Mouse (Mus musculus): Measurements from ENCODE around the gene Nanos2. TPM values are rescaled to one million over a fixed set of nuclear protein-coding genes. Genes with fewer than 3 reads are reported as not detected.

Nanos2 gene
- polyA plus RNA-seq, 1 experiment from 2014 or later: not detected

GRCm38 (mm10) chr7:18990601-18991295, 3.5 kb downstream of the Nanos2 start, which contains the start of gene Mypop:
TSS of gene Mypop (plus strand) at chr7:18991245.
- H3K4me3 ChIP-seq: peak within 1 kb of the TSS; percentile 52
- peaks cover 12% of the 10 kb centered on the region; the same call in 1 of the 2 replicates for H3K36me3 ChIP-seq
- H3K4me1 ChIP-seq (replicated peaks): peaks cover 18% of the 10 kb centered on the region
- H3K27me3 ChIP-seq (replicated peaks): peaks cover 41% of the 10 kb centered on the region
- H3K9me3 ChIP-seq (replicated peaks): no peaks in the 10 kb centered on the region
- peak within 1 kb of the TSS; percentile 76 for H3K27ac ChIP-seq (ENCODE audit: poor library complexity, severe bottlenecking)
- H3K4me2 ChIP-seq: peak within 1 kb of the TSS; percentile 82
- under 1% methylated on average over 36 of the region's 37 CpGs for WGBS
- H3K9ac ChIP-seq: peak within 1 kb of the TSS; percentile 59
- peak; percentile 91 for ATAC-seq (ENCODE audit: insufficient number of reproducible peaks, low FRiP score)

- Histone ChIP-seq H3K9ac (peak overlapping the region; percentile 59), H3K4me2 (peak overlapping the region; percentile 82), H3K27me3 (replicated peaks) (peaks cover 41% of the 10 kb centered on the region), H3K9me3 (replicated peaks) (no peaks in the 10 kb centered on the region), H3K36me3 (peaks cover 21% of the 10 kb centered on the region; the same call in 1 of the 2 replicates), H3K27ac (ENCODE audit: poor library complexity, severe bottlenecking) (no peak overlapping the region), H3K4me1 (replicated peaks) (peaks cover 18% of the 10 kb centered on the region), H3K4me3 (peak overlapping the region; percentile 52)
- WGBS: under 1% methylated on average over 59 of the region's 59 CpGs
- 0 out of 2 replicates have a peak, but pooled peaks have one; percentile 0 for ATAC-seq (ENCODE audit: insufficient number of reproducible peaks, low FRiP score)
Observed at GRCm38 (mm10) chr7:18991660-18992293, 4.6 kb downstream of the Nanos2 start.

GRCm38 (mm10) chr7:18992294-18992675, 5.1 kb downstream of the Nanos2 start:
- no peaks in the 10 kb centered on the region for H3K9me3 ChIP-seq (replicated peaks)
- H3K4me1 ChIP-seq (replicated peaks): peaks cover 18% of the 10 kb centered on the region
- H3K27ac ChIP-seq (ENCODE audit: poor library complexity, severe bottlenecking): no peak overlapping the region
- peaks cover 21% of the 10 kb centered on the region; the same call in 1 of the 2 replicates for H3K36me3 ChIP-seq
- peak overlapping the region; percentile 52 for H3K4me3 ChIP-seq
- ATAC-seq (ENCODE audit: insufficient number of reproducible peaks, low FRiP score): no peak
- peak overlapping the region; percentile 82 for H3K4me2 ChIP-seq
- H3K27me3 ChIP-seq (replicated peaks): peaks cover 41% of the 10 kb centered on the region
- whole genome bisulfite sequencing: 4% methylated on average over 31 of the region's 31 CpGs
- H3K9ac ChIP-seq: peak overlapping the region; percentile 59

- no peak overlapping the region for H3K4me2 ChIP-seq
- H3K4me3 ChIP-seq: no peak overlapping the region
- no peak for ATAC-seq (ENCODE audit: insufficient number of reproducible peaks, low FRiP score)
- H3K27me3 ChIP-seq (replicated peaks): peaks cover 34% of the 10 kb centered on the region
- peaks cover 26% of the 10 kb centered on the region; the same call in 1 of the 2 replicates for H3K36me3 ChIP-seq
- no peak overlapping the region for H3K9ac ChIP-seq
- H3K4me1 ChIP-seq (replicated peaks): peaks cover 18% of the 10 kb centered on the region
- 85% methylated on average over 5 of the region's 5 CpGs for WGBS
- no peak overlapping the region for H3K27ac ChIP-seq (ENCODE audit: poor library complexity, severe bottlenecking)
- H3K9me3 ChIP-seq (replicated peaks): no peaks in the 10 kb centered on the region
Observed at GRCm38 (mm10) chr7:18993036-18993435, 5.8 kb downstream of the Nanos2 start.

GRCm38 (mm10) chr7:18998835-18999234, 11.6 kb downstream of the Nanos2 start:
- Histone ChIP-seq H3K9me3 (replicated peaks) (no peaks in the 10 kb centered on the region), H3K9ac (no peak overlapping the region), H3K36me3 (peaks cover 26% of the 10 kb centered on the region; the same call in 1 of the 2 replicates), H3K4me3 (no peak overlapping the region), H3K4me2 (no peak overlapping the region), H3K4me1 (replicated peaks) (peaks cover 28% of the 10 kb centered on the region), H3K27me3 (replicated peaks) (peaks cover under 1% of the 10 kb centered on the region), H3K27ac (ENCODE audit: poor library complexity, severe bottlenecking) (no peak overlapping the region)
- 39% methylated on average over 9 of the region's 9 CpGs for WGBS
- ATAC-seq (ENCODE audit: insufficient number of reproducible peaks, low FRiP score): no peak

- H3K27me3 ChIP-seq (replicated peaks): no peaks in the 10 kb centered on the region
- H3K4me1 ChIP-seq (replicated peaks): peaks cover 39% of the 10 kb centered on the region
- peak overlapping the region; percentile 78 for H3K4me2 ChIP-seq
- 34% methylated on average over 10 of the region's 10 CpGs for WGBS
- H3K4me3 ChIP-seq: peak overlapping the region; percentile 53
- peak overlapping the region; percentile 50 for H3K27ac ChIP-seq (ENCODE audit: poor library complexity, severe bottlenecking)
- H3K9ac ChIP-seq: peak overlapping the region; percentile 76
- H3K36me3 ChIP-seq: peaks cover 21% of the 10 kb centered on the region
- H3K9me3 ChIP-seq (replicated peaks): no peaks in the 10 kb centered on the region
- no peak for ATAC-seq (ENCODE audit: insufficient number of reproducible peaks, low FRiP score)
Observed at GRCm38 (mm10) chr7:19000421-19000820, 13.2 kb downstream of the Nanos2 start.

GRCm38 (mm10) chr7:19001066-19001806, 14.0 kb downstream of the Nanos2 start:
- Histone ChIP-seq H3K27me3 (replicated peaks) (no peaks in the 10 kb centered on the region), H3K36me3 (peaks cover 22% of the 10 kb centered on the region), H3K27ac (ENCODE audit: poor library complexity, severe bottlenecking) (peak overlapping the region; percentile 50), H3K4me3 (peak overlapping the region; percentile 53), H3K4me2 (peak overlapping the region; percentile 78), H3K4me1 (replicated peaks) (peaks cover 47% of the 10 kb centered on the region), H3K9ac (peak overlapping the region; percentile 76), H3K9me3 (replicated peaks) (no peaks in the 10 kb centered on the region)
- 23% methylated on average over 18 of the region's 18 CpGs for WGBS
- ATAC-seq (ENCODE audit: insufficient number of reproducible peaks, low FRiP score): peak; percentile 4; the same call in 1 of the 2 replicates

GRCm38 (mm10) chr7:19001807-19002085, 14.5 kb downstream of the Nanos2 start:
- Histone ChIP-seq H3K4me2 (no peak overlapping the region), H3K27ac (ENCODE audit: poor library complexity, severe bottlenecking) (0 out of 2 replicates have a peak overlapping the region, but pooled peaks have one; percentile 50), H3K4me1 (replicated peaks) (peaks cover 51% of the 10 kb centered on the region), H3K9ac (no peak overlapping the region), H3K9me3 (replicated peaks) (no peaks in the 10 kb centered on the region), H3K36me3 (peaks cover 19% of the 10 kb centered on the region), H3K27me3 (replicated peaks) (no peaks in the 10 kb centered on the region), H3K4me3 (no peak overlapping the region)
- 75% methylated on average over 3 of the region's 3 CpGs for WGBS
- ATAC-seq (ENCODE audit: insufficient number of reproducible peaks, low FRiP score): no peak

- WGBS: 32% methylated on average over 4 of the region's 4 CpGs
- peak overlapping the region; percentile 75 for H3K9ac ChIP-seq
- peak overlapping the region; percentile 41 for H3K4me3 ChIP-seq
- peak overlapping the region; percentile 73 for H3K4me2 ChIP-seq
- no peak for ATAC-seq (ENCODE audit: insufficient number of reproducible peaks, low FRiP score)
- peaks cover 22% of the 10 kb centered on the region for H3K36me3 ChIP-seq
- H3K4me1 ChIP-seq (replicated peaks): peaks cover 54% of the 10 kb centered on the region
- no peaks in the 10 kb centered on the region for H3K9me3 ChIP-seq (replicated peaks)
- peak overlapping the region; percentile 50 for H3K27ac ChIP-seq (ENCODE audit: poor library complexity, severe bottlenecking)
- H3K27me3 ChIP-seq (replicated peaks): no peaks in the 10 kb centered on the region
Observed at GRCm38 (mm10) chr7:19002115-19002514, 14.9 kb downstream of the Nanos2 start.

- 4% methylated on average over 17 of the region's 17 CpGs for WGBS
- Histone ChIP-seq H3K9ac (peak overlapping the region; percentile 75), H3K9me3 (replicated peaks) (no peaks in the 10 kb centered on the region), H3K4me2 (peak overlapping the region; percentile 73), H3K27ac (ENCODE audit: poor library complexity, severe bottlenecking) (peak overlapping the region; percentile 46), H3K36me3 (peaks cover 20% of the 10 kb centered on the region), H3K4me3 (peak overlapping the region; percentile 41), H3K27me3 (replicated peaks) (no peaks in the 10 kb centered on the region), H3K4me1 (replicated peaks) (peaks cover 56% of the 10 kb centered on the region)
- ATAC-seq (ENCODE audit: insufficient number of reproducible peaks, low FRiP score): peak; percentile 58
Observed at GRCm38 (mm10) chr7:19002848-19003498, 15.8 kb downstream of the Nanos2 start.

Measured in heart, embryonic 12.5 days (tissue).